Mouse (Mus musculus) embryo, embryonic 11.5 days (tissue): Measurements from ENCODE around the gene Hmcn1.

ENCODE experiments used
- DNase-seq: peaks from one replicate; pipeline ENCODE4 v3.0.0-alpha.2; 2012; ENCODE audit warnings: low read depth, low spot score

The Hmcn1 gene

DNA sequence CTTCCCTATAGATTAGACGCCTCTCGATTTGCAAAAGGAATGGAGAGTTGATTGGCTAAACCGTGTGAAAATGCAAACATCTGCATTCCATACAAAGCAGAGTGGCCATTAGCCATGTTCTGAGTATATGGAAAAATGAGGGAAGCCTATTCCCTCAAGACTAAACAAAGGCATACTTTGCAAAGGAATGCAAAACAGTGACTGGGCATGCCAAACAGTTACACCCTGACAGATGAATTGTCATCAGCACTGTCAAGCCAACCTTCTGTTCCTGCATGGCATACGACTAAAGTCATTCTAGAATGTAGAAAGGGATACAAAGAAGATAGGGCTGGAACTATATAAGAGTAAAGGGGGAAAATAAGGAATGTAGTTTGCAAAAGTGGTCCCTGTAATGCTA, 115.3 kb downstream of the Hmcn1 start:
- no peak for DNase-seq

GRCm38 (mm10) chr1:150874025-150874424, 119.2 kb downstream of the Hmcn1 start:
- no peak for DNase-seq

DNA sequence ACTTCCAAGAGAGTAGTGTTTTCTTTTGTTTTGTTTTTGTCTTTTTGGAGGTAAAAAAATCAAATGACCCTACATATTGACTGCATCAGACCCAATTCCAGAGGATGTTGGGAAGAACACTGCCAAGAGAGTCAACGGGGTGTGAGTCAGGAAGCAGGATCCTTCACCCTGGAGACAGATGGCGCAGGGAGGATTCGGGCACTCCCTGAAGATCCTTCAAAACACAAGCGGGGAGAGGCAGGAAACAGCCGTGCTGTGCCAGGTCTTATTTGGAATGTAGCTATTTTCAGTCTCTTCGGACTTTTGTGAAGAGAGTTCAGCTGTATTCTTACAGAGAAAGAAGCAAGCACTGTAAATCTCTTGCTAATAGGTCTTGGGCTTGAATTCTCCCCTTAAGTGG, 120.0 kb downstream of the Hmcn1 start:
- DNase-seq = no peak

DNA sequence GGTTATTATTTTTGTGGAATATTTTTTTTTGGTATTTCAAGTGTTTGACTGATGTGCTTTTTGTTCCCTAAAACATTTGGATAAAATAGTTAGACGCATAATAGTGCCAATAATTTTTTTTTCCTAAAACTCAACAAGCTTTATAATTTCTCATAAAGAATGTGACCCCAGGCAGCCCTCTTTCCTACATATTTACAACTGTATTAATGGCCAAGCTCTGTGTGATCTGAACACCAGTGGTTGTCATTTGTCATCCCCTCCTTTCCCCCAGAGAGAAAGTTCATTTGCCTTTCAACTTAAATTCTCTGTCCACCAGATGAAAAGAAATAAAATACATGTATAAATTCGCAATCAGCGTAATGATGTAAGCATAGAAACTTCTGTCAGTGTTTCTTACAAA, 121.1 kb downstream of the Hmcn1 start:
- DNase-seq = no peak

DNA sequence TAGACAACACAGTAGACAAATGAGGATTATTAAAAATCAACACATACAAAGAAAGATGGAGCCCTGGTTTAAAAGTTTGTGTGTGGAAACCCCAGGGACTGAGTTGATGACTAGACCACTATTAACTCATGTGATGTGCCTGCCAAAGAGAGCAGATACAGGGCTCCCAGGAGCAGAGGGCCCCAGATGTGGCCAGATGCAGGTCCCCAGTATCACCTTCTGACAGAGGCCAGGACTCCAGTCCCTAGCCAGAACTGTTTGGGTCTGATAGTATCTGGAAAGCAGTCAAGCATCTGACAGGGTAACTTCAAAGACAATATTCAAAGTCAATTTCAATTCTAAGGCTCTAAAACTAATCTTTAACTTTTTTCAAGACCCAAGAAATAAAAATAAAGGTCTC, 124.0 kb downstream of the Hmcn1 start:
- DNase-seq = no peak

- no peak for DNase-seq
Measured at GRCm38 (mm10) chr1:150866615-150867014, 126.6 kb downstream of the Hmcn1 start.

DNA sequence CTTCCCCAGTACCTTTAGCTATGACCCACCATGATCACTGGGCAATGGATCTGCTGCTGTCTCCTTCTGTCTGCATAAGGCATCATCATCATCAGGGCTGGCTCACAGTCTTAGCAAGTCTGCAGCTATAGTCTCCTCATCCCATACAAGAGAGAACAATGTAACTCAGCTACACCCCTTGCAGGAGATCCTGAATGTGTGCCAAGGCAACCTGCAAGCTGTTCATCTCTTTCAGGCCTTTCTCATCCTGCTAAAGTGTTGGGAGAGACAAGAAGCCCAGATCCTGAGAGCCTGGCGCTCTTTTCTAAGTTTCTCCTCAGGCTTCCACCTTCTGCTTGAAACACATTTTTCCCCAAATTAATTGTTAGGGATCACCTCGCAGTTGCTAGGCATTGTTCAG, 135.5 kb downstream of the Hmcn1 start:
- DNase-seq = no peak

GRCm38 (mm10) chr1:150833448-150833847, 159.8 kb downstream of the Hmcn1 start:
- no peak for DNase-seq

- DNase-seq = no peak
Measured at GRCm38 (mm10) chr1:150829851-150830250, 163.4 kb downstream of the Hmcn1 start.

GRCm38 (mm10) chr1:150827169-150827568, 166.1 kb downstream of the Hmcn1 start:
- no peak for DNase-seq

DNA sequence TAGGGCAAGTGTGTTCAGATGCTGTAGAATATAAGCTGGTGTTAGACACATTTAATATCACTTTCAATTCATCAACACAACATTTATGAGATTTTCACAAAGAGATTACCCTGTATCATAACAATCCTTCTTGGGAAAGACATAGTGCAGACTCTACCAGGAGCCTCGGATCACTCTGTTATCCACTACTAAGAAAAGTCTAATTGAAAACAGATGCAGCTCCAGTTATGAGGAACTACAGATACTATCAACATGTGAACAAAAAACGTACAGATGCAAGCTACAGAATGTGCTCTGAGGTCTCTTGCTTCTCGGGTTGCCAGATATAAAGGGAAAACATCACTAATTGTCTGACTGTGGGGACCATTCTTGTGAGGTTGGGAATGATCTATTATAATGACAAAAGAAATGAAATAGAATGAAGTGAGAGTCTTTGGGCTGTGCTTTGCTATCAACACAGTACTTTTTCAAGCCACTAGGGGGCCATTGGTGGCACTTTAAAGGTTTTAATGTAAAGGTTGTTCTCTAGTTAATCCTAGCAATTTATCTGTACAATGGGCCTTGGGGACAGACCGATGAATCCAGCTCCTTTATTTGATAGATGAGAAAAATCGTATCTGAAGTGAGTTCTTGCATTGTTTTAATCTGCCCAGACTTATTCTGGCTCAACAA, 168.8 kb downstream of the Hmcn1 start:
- DNase-seq = no peak

DNA sequence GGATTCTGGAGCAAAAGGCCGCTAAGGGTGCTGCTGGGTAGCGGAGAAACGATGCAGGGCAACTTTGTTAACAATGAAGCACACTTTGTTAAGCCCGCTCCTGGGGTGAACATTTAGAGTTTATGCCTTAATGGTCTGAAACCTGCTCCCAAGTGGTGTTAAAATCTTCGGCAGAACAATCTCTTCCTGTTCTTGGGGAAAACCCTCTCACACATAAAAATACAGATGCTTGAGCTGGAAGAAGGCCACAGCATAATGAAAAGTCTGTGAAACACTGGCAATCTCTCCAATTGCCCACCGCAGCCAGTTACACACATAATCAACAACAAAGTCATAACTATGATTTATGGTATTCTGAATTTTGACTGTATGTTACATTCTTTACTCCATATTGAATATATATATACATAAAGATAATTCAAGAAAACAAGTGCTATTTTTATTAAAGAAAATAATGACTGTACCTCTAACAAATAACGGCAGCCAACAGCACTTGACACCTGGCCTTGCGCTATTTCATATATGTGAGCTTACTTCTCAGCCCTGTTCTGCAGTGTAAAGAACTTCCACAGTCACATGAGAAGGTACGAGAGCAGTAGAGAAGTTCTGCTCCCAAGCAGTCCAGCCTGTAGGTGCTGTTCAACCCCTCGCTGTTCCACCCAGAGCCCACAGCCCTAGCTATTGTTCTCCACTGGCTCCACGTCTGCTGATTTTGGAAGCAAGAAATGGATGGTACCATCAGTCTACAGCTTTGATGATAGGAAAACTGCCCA, 177.0 kb downstream of the Hmcn1 start:
- no peak for DNase-seq

DNA sequence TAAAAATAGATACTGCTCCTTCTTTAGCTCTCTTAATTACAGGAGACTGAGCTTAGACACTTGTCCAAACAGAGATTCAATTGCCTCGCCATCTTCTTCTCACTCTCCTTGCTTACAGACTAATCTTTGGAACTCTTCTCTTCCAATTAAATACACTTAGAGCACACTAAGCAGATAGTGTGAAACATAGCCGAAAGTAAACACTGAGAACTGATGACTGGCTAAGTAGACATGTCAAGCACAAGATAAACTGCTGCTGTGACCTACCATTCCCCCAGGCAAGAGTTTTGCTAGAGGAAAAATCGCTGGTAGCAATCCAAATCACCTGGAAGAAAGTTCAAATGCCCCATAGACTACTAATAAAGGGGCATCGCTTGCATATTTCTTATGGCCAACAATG, 178.3 kb downstream of the Hmcn1 start:
- DNase-seq = no peak

DNA sequence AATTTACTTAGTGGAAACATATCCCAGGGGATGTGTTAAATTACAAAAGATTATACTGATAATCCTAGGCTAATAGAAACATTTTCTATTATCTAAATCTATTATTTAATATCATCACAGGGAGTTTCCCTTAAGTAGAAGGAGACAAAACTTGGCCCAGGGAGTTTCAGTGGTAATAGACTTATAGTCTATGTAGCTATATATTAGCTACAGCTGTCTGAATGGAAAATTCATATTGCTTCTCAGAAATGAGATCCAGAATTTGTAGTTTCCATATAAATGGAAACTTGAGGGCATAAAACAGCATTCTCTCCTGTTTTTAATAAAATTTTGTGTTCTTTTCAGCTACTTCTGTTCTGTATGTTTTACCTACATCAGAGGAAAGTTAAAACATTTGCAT, 179.9 kb downstream of the Hmcn1 start:
- no peak for DNase-seq

DNA sequence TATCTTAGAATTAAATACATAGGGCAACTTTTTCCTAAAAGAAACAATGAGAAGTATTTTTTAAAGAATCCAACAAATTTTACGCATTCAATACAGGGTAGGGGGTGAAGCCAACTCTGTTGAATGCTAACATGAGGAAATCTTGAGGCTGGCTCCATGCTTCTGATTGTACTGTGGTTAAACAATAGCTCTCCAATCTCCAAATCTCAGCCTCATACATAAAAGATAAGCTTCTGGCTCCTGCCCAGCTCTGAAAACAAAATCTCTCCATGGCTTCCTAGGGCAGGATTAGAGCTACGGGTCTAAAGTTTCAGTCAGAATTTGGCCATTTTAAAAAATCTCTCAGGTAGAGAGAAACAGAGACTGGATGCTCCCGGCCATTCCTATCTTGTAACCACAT, 186.4 kb downstream of the Hmcn1 start:
- no peak for DNase-seq

- no peak for DNase-seq
Measured at GRCm38 (mm10) chr1:150805466-150805865, 187.8 kb downstream of the Hmcn1 start.

DNA sequence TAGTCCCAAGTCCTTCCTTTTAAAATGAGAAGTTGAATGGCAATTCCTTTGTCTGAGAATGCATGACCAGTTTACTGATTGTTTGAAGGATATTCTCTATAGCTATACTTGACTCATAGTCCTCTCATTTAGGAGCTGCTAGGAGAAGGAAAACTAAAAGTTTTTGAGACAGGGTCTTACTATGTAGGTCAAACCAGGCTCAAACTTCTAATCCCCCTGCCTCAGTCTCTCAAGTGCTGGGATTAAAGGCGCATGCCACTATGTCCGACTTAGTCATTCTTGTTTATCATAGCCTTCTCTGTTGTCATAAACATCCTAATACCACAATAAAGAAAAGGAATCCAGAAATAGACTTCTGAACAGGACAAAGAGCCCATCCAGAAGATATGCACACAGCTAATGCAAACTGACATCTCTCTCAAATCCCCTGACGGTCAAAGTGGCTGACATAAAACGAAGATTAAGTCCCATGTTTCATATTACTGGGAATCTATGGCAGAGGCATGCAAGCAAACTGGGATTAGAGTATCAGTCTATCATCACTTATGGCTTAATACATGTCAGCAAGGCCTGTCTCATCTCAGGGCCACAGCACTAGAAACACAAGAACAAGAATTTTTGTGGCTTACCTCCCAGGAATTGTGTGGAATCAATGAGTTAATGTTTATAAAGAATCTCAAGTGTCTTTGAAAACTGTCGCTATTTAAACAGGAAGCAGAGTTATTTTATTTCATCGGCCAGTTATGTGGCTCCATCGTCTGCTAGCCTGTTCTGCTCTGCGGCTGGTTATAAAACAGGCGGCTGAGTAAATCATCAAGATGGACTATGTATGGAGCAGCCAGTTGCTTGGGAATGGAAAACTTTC, 188.8 kb downstream of the Hmcn1 start:
- DNase-seq = no peak

DNA sequence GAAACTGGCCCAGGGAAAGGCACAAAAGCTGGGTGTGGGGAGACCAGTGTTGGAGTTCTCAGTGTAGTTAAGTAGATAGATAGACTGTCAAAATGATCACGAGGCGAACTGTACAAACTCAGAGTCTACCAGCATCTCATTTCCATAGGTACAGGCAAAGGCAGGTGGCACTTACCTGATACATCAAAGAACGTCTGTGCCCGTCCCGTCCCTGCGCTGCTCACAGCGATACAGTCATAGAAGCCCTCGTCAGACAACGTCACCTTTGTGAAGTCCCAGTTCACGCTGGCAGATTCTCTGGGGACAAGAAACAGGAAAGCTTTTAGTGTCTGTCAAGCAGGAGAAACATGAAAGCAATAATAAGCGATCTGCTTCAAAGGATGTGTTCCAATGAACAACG, 190.6 kb downstream of the Hmcn1 start:
- DNase-seq = no peak

DNA sequence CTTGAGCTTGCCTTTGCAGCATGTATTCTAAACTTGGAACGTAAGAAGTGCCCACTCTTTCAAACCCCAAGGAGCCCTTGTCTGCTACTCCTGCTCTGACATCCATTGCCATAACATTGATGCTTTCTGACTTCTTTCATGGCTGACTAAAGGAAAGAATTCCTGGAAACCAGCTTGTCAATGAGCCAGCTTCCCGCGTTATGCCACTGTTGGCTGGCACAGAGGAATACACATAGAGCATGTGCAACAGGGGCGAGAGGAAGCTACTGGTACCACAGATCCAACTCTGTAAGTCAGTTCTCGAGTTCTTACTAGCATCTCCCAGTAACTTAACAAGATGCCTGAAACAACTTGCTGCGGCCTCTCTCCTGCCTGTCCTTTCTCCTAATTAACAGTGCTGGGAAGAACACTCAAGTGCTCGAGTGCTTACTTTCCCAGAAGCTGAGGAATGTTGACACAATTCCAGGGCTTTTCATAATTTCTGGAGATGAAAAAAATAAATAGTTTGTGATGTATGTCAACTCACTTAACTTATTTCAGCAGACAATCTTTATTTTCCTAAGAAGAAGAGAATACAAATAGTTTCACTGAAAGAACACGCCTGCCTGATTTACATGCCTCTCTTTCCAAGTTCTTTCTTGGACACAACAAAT, 192.5 kb downstream of the Hmcn1 start:
- DNase-seq = no peak

DNA sequence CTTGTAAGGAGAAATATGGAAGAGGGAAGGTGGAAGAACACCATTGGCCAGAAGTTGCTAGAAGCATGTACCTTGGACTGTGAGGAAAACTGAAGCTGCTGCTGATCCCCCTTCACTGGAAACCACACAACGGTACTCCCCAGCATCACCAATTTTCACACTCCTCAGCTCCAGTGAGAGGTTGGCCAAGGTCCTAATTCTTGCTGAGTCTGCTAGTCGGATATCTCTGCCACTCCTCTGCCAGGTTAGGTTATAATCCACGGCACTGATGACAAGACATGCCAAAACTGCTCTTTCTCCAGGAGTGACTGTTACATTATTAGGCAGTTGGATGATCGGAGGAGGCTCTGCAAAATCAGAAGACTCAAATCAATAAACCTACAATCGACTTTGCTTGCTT, 194.6 kb downstream of the Hmcn1 start:
- no peak for DNase-seq

DNA sequence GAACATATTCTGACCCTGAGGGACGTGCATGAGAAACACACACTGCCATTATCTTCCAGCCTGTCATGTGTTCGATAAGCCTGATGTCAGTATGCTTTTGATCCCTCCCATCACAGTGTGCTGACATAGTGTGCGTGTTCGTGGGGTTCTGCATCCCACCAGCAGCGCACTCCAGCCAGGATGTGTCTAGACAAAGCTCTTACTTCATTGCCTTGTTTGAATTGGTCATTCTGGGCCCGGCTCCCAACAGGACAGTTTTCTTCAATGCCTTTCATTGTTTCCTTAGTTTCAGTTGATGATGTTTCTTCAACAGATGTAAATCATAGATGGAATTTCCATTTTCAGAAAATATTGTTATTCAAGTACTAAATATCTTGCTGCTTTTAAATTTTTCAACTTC, 206.5 kb downstream of the Hmcn1 start:
- no peak for DNase-seq
